Mouse (Mus musculus) c-Kit-positive CD71-positive TER-119-positive erythroid progenitor cells, embryonic 14.5 days (primary cell): ENCODE results near the gene Kcna6.

ENCODE experiments used
- DNase-seq: peaks from one replicate; pipeline ENCODE4 v3.0.0-alpha.2; 2013; ENCODE audit warnings: low spot score

Gene Kcna6

GRCm38 (mm10) chr6:126740211-126741142 lies at the start of gene Kcna6:
Gene Kcna6 (minus strand): TSS chr6:126740674.
- DNase-seq = no peak

GRCm38 (mm10) chr6:126788863-126789262 lies 48.4 kb upstream of the Kcna6 start:
- DNase-seq = no peak

GRCm38 (mm10) chr6:126784206-126784605 lies 43.7 kb upstream of the Kcna6 start:
- DNase-seq = no peak

- no peak for DNase-seq
Observed at GRCm38 (mm10) chr6:126783651-126784066, 43.2 kb upstream of the Kcna6 start.

- DNase-seq = no peak
Observed at GRCm38 (mm10) chr6:126783056-126783455, 42.6 kb upstream of the Kcna6 start.

- DNase-seq = no peak
Observed at GRCm38 (mm10) chr6:126777889-126778288, 37.4 kb upstream of the Kcna6 start.

GRCm38 (mm10) chr6:126773873-126774272 lies 33.4 kb upstream of the Kcna6 start:
- DNase-seq = no peak

GRCm38 (mm10) chr6:126772326-126772725 lies 31.9 kb upstream of the Kcna6 start:
- DNase-seq = no peak

- DNase-seq = no peak
Observed at GRCm38 (mm10) chr6:126770146-126770731, 29.8 kb upstream of the Kcna6 start.

- no peak for DNase-seq
Observed at GRCm38 (mm10) chr6:126768957-126769665, 28.6 kb upstream of the Kcna6 start.

- no peak for DNase-seq
Observed at GRCm38 (mm10) chr6:126767610-126768532, 27.4 kb upstream of the Kcna6 start.

GRCm38 (mm10) chr6:126766552-126766951 lies 26.1 kb upstream of the Kcna6 start:
- no peak for DNase-seq

GRCm38 (mm10) chr6:126764563-126765091 lies 24.2 kb upstream of the Kcna6 start:
- DNase-seq = no peak

GRCm38 (mm10) chr6:126761362-126761761 lies 20.9 kb upstream of the Kcna6 start:
- no peak for DNase-seq

GRCm38 (mm10) chr6:126755729-126756411 lies 15.4 kb upstream of the Kcna6 start:
- no peak for DNase-seq

GRCm38 (mm10) chr6:126752520-126752919 lies 12.0 kb upstream of the Kcna6 start:
- DNase-seq = no peak

GRCm38 (mm10) chr6:126745888-126746287 lies 5.4 kb upstream of the Kcna6 start:
- no peak for DNase-seq

GRCm38 (mm10) chr6:126742610-126743009 lies 2.1 kb upstream of the Kcna6 start:
- no peak for DNase-seq

GRCm38 (mm10) chr6:126739326-126740210 lies 906 bp downstream of the Kcna6 start:
- no peak for DNase-seq

- no peak for DNase-seq
Observed at GRCm38 (mm10) chr6:126736996-126737395, 3.5 kb downstream of the Kcna6 start.
